Mouse (Mus musculus) liver, adult (tissue): Measurements from ENCODE around the gene Palmd.
A peak's percentile ranks its signal among the peaks of the same experiment; 100 is the strongest.

Experiments
- GATA4 ChIP-seq: IDR thresholded peaks from 2 replicates; pipeline ENCODE4 v1.6.1; 2014; ENCODE audit warnings: mild to moderate bottlenecking, low read length; ENCODE audit not compliant: insufficient replicate concordance

Palmd gene

DNA sequence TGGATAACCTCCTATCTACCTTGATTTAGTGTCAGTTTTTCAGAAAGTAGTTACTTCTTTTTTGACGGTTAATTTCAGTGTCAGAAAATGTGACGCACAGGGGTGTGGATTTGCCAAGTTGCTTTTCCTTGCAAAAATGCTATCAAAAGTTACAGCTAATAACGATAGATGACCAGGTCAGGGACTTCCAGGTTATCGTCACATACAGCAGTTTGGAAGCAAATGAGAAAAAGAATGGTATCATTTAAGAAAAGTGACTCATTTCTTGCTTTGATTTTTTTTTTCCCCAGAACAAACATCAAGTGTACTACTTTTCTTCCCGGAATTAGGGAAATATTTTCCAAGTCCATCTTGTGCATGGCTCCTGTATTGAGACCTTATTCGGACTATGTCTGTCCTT, 1.4 kb downstream of the Palmd start:
- TF ChIP-seq GATA4 = no peak

DNA sequence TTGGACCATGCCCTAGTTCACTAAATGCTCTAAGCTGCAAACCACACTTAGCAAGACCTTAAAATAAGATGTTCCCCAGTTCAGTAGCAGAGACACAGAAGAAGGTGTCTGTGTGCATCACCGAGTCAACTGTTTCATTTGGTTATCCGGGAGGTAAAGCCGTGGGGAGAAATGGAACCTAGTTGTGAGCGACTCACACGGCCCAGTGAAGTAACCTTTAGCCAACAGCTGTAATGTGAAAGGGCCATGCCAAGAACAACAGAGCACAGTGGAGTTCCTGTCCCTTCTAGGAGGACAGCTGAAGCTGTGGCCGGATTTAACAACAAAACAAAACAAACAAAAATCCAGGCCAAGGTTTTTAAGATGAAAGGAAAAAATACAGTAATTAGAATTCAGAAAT, 2.0 kb downstream of the Palmd start:
- no peak for TF ChIP-seq GATA4

DNA sequence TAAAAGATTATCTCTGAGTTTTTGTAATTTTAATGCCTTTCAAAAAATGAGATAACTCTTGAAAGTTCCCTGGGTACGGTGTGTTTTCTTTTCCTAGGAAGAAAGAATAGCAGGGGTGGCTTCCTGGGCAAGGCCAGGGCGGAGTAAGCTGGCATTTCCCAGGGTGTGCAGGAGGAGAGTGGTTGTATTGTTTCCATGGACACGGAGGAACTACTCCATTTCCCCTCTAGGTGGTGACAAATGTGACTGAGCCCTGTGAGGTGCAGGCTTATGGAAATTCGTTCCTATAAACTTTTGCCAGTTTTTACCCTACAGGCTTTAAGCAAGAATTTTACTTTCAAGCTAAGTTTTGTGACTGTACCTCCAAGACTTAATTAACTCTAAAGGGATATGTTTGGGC, 2.6 kb downstream of the Palmd start:
- TF ChIP-seq GATA4 = no peak

DNA sequence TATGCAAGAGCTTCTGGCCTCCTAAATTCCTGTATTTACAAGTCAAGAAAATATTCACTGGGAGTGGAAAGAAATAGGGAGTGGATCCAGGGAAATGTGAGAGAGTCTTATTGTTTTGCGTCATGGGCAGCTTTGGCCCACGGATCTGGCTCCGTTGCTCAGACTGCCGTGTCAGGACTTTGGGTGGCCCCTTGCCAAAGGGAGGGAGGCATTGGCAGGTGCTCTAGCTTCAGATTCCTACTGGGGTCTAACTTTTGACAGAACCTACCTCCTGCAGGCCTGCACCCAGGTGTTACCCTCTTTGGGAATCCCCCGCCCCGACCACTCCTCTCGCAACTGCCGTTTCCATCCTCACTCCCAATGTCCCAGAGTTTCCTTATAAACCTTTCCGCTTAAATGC, 4.4 kb downstream of the Palmd start:
- no peak for TF ChIP-seq GATA4

DNA sequence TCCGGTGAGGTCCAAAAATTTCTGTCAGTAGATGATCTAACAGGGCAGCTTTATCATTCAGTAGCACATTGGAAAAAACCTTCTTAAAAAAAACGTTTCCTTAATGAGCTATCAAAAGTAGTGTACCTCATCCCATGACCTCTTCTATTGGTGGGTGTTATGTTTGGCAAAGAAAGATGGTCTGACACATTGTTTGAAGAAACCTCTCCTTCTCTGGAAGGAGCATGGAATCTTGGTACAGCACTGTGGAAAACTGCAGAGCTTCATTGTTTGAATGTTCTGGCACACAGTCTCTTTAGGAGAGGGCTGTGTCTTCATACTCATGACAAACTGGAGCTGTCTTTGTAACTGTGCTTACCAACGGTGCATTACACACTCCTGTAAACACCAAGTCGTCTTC, 5.6 kb downstream of the Palmd start:
- no peak for TF ChIP-seq GATA4

DNA sequence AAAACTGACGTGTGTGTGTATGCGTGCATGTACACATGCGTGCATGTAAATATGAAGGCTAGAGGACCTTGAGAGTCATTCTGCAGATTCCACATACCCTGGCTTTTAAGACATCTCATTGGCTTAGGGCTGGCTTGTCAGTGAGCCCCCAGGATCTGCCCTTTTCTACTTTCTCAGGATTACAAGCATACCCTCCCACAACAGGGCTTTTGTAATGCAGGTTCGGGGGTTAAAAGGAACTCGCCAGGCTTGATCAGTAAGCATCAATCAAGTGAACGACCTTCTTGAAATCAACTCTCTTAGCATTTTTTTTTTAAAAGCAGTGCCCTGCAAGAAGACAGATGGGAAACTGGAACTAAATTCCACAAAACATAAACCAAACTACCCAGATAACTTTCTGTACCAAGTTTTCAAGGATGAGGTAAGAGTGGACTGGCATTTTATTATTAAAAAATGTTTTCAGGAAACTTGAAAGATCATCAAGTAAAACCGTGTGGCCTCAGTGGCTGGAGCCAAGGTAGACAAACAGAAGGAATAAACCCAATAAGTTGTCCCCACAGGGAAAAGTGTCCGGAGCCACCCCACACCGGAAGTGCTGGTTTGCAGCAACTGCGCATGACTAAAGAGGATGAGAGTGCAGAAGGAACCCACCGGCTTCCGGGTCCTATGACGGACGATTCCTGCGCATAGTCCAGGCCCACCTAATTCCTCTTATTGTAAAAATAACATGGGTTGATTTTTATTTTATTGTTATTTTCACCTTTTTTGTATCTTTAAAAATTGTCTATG, 7.2 kb downstream of the Palmd start:
- no peak for TF ChIP-seq GATA4

DNA sequence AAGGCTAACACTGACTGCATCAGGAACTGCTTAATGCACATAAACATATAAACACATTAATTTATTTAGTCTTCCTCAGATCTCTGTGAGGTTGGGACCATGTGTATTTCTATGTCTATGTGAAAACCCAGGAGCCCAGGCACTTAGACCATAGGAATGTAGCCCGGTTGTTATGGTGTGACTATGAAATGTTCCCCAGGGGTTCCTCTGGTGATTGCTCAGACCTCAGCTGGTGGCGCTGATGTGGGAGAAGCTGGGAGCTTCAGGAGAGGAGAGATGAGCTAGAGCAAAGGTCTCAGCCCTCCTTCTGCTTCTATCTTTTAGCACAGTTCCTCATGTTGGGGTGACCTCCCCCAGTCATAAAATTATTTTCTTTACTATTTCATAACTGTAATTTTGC, 8.4 kb downstream of the Palmd start:
- no peak for TF ChIP-seq GATA4

DNA sequence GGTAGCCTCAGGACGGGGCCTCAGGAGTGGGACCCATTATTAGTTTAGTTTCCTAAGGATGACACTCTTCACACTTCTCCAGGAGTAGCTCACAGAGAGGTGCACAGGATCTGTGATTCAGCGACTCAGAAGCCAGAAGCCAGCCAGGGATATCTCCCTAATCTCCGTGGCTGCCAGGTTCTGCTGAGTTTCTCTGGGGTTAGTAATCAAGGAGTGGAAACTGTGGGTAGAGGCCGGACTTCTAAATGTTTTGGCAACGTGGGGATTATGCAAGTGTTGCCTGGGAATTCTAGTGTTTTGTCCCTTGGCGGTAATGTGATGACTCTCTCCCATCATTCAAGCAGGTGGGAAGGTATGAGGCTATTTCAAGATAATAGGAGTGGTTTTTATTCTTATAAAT, 13.7 kb downstream of the Palmd start:
- no peak for TF ChIP-seq GATA4

DNA sequence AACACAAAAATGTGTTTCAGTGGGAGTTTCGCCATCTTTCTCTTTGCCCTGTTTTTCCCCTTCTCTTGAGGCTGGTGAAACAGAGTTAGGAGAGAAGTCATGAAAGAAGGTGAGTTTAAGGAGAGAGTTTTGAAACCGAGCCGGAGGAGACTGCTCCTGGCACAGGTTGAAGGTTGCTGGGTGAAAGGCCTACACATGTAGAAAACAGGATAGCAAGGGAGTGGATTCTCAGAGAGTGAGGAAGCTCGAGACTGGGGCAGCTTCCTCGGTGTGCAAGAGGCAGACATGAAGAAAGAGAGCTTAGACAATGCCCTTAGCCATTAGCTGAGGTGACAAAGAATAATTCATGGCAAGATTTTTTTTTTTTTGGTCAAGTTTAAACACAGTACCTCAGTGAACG, 15.4 kb downstream of the Palmd start:
- TF ChIP-seq GATA4 = no peak

DNA sequence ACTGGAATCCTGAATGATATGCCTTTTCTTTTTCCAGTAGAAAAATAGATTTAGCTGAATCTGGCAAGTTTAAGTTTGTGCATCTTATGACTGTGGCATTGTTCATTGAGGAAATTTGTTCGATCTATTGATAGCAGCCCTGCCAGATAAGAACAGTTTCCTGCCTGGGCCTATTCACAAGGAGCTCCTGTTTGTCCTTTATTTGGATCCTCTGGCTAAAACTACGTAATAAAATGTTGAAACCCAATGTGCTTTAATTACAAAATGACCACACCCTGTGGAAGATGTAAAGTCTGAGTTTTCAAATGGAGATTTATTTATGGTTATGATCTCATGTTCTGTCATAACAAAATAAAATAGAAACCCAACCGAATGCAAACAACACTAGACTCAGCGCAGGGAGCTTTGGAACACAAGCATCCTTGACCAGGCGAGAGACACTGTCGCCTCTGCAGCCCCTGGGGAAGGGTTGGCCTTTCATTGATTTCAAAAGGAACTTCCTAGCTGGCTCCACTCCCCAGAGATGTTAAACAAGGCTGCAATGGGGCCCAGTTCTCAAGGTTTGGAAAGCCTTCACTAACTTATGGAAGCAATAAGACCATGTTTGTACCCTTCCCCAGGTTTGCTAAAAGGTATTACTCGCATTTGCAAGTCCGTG, 16.4 kb downstream of the Palmd start:
- TF ChIP-seq GATA4 = peak; percentile 74; the same call in 1 of the 2 replicates

DNA sequence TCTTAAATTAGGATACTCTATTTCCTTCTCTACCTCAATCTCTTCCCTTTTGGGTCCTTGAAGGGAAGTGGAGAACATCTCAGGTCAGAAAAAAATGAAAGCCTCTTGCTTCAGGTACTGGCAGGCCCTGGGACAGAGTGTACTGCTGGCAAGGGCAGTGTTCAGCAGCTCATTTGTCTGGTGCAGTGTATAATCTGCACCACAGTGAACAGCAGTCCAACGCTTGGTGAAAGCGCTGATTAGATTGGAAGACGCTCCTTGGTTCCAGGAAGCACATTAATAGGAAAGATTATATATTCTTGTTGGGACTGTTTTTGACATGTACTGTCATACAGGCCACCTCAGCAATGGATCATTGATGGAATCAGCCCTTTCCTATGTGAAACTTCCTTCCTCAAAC, 17.3 kb downstream of the Palmd start:
- peak; percentile 43; the same call in 1 of the 2 replicates for TF ChIP-seq GATA4

DNA sequence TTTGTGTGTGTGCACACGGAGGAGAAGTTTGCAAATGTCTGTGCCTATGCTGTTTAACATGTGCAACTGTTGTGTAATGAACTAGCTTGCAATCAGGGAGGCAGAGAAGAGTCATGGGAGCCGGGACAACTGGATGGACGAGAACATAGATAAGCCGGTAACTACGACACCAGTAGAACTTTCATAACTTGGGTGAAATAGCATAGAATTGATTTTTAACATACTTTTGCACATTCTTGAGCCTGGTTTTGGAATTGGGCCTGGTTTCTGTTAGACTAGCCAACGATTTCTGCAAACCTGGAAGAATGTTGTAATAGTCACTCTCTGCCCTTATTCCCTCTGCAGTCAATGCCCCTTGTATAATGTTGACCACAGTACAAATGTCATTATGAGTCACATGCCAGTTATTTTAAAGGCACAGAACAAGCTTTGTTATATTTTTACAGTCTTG, 18.1 kb downstream of the Palmd start:
- TF ChIP-seq GATA4 = peak; percentile 98

DNA sequence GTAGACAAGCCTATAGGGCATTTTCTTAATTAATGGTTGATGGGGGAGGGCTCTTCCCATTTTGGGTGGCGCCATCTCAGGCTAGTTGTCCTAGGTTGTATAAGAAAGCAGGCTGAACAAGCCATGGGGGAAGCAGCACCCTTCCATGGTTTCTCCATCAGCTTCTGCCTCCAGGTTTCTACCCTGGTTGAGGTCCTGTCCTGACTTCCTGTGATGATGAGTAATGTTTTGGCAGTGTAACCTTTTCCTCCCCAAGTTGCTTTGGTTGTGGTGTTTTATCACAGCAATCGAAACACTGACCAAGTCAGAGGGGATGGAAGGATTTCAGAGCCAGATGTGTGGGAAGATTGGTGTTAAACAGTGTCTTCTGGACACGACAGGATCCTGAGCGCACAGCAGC, 22.3 kb downstream of the Palmd start:
- TF ChIP-seq GATA4 = no peak

DNA sequence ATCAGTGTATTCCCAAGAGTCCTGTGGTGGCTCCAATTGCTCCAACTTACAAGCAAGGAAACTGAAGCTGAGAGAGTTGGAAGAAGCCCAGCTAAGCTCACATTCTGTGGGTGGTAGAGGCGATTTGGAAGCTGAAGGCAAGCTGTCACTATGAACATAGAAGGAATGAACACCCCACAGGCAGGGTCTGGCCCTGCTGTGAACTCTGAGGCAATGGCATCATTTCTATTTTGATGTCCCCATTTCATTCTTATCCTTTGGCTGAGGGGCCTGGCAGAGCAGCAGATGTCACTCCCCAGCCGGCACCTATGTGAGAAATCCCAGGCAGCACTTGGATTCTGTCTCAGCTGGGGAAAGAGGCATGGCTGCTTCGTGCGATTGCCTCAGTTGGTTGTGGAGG, 25.4 kb downstream of the Palmd start:
- no peak for TF ChIP-seq GATA4

DNA sequence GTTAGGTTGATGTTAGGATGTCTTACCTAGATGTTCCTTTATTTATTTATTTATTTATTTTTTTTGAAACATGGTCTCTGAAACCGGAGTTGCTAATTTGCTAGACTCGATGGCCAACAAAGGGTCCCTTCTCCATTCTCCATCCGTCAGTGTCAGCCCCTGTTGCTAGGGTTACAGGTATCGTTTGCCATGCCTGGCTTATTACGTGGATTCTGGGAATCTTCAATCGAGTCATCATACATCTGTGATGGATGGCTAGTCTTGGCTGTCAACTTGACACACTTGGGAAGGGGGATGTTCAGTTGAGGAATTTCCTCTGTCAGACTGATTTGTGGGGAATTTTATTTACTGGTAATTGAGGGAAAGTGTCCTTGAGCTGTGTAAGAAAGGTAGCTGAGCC, 26.0 kb downstream of the Palmd start:
- TF ChIP-seq GATA4 = no peak

DNA sequence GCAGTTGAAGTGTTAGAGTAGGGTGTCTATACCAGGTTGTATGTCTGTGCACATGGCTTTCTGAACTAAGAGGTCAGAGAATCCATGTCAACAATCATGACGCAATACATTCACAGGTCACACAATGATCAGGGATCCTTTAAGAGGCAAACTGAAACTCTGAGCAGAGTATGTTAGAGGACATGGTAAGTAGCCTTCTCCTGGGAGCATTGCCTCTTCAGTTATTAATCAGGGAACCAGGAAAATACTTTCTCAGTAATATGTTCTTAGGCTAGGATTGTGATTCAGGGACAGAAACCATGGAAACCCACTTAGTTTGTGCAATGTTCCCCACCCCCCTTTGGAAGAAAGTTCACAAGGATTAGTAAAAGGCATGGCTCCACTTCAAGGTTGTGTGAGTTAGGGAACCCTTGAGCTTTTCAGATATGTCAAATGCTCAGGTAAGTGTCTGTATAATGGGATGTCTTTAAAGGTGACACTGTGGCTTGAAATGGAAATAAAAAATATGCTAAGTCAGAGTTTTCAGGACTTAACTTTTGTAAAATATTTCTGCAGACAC, 27.1 kb downstream of the Palmd start:
- no peak for TF ChIP-seq GATA4

DNA sequence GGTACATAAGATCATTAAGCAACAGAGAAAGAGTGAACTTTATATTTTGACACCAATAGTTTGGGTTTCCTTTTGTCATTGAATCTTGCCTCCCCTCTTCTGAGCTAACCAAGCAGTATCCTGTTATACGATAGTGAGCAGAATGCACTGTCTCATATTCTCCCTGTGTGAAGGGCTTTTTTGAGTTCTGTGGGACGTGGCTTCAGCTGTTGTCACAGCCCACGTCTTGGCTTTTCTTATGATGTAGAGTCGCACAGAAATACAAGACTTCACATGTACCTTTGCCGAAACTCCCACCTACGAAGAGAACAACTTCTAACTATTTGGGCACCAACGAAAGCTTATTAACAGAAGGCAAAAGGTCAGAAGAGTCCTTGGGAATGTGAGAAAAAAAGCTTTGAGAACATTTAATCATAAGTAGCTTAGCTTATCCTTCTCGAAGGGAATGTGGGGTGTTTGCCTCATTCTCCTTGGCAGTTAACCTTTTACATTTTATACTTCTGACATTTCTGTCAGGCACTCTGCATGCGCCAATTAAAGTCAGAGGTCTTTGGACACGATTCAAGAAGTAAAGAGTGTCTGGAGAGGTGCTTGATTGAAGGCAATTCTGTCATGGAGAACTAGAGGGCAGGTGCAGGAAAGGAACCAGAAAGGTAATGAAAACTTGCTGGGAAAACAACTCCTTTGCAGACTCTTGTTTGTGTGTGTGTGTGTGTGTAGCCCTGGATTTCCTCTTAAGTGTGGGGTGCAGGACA, 27.8 kb downstream of the Palmd start:
- TF ChIP-seq GATA4 = no peak
